Mouse (Mus musculus) central nervous system, embryonic 11.5 days (tissue): ENCODE measurements around the gene 1600015I10Rik. TPM values are rescaled to one million over a fixed set of nuclear protein-coding genes. Genes with fewer than 3 reads are reported as not detected.

Experiments used
- polyA plus RNA-seq: library from polyadenylated mRNA; depleted of rRNA; stranded (reverse); fragments of >200 nt; gene quantifications from 2 replicates; pipeline ENCODE4 v1.2.3, GENCODE M21; 2012; rRNA removed

The 1600015I10Rik gene
- polyA plus RNA-seq: not detected in 2 replicates

DNA sequence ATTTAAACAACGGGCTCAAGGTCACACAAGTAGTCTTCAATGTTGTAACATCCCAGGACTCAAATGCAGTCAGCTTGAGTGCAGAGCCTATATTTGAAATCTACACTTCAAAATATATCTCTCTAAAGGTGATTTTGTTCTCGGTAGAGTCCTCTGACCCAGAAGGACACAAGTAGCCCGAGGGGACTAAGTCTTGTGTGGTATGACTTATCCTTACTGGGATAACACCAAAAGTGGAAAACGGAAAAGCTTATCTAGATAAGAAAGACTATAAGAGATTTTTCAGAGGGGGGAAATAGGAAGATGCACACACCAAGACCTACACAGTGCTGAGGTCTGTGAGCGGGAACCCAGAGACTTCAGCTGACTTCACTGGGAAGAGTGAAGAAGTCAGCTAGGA, at the start of gene 1600015I10Rik:
TSS of gene 1600015I10Rik (plus strand) at position 301 of the 400 bp plus-strand sequence.

DNA sequence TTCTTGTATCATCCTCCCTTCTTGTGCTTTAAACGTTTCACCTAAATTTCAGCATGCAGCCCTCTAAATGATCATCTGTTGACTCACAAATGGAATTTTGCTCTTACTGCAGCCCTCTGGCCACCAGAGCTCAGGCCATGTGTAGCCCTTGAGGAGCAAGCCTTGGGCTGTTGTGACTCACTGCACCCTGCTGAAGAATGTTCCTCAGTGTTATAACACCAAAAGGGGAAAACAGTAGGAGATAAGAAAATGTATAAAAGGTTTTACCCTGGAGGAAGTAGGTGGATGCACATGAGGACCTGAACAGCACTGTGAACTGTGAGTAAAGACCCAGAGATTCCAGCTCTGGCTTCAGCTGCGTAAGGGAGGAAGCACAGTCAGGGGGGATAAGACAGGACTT, 45.0 kb downstream of the 1600015I10Rik start, which contains the start of gene Doxl2:
TSS of gene Doxl2 (plus strand) at position 301 of the 400 bp plus-strand sequence.

Other genes with a start within 250 kb of the 1600015I10Rik start
- gene Gimap4, start 245.3 kb upstream of the 1600015I10Rik start, polyA plus RNA-seq: 4.4 and 5.2 TPM in 2 replicates
- 6.3 and 9.2 TPM in 2 replicates for gene Gimap6, start 221.7 kb upstream of the 1600015I10Rik start, polyA plus RNA-seq
- 1.5 and 2.4 TPM in 2 replicates for gene Gm28053, start 211.3 kb upstream of the 1600015I10Rik start, polyA plus RNA-seq
- not detected in 2 replicates for gene Gimap7, start 211.3 kb upstream of the 1600015I10Rik start, polyA plus RNA-seq
- gene Gimap1, start 190.8 kb upstream of the 1600015I10Rik start, polyA plus RNA-seq: 2.4 TPM in 2 replicates
- gene Gimap5, start 183.7 kb upstream of the 1600015I10Rik start, polyA plus RNA-seq: 0.83 and 1.3 TPM in 2 replicates
- 0.06 TPM in 1 of 2 replicates, not detected in the other for gene Gimap3, start 159.0 kb upstream of the 1600015I10Rik start, polyA plus RNA-seq
- 17.0 and 25.2 TPM in 2 replicates for gene Tmem176a, start 89.0 kb upstream of the 1600015I10Rik start, polyA plus RNA-seq
- gene Tmem176b, start 88.4 kb upstream of the 1600015I10Rik start, polyA plus RNA-seq: 47.0 and 85.5 TPM in 2 replicates
- gene Aoc1, start 57.0 kb upstream of the 1600015I10Rik start, polyA plus RNA-seq: not detected in 2 replicates
- not detected in 2 replicates for gene Doxl2, start 45.1 kb downstream of the 1600015I10Rik start, polyA plus RNA-seq
- gene Svs1, start 57.0 kb downstream of the 1600015I10Rik start, polyA plus RNA-seq: not detected in 2 replicates
- 0.55 and 0.82 TPM in 2 replicates for gene Gpnmb, start 106.7 kb downstream of the 1600015I10Rik start, polyA plus RNA-seq
- gene Malsu1, start 143.9 kb downstream of the 1600015I10Rik start, polyA plus RNA-seq: 30.8 and 33.8 TPM in 2 replicates